Mouse (Mus musculus): Measurements from ENCODE around the gene Setdb1. TPM values are rescaled to one million over a fixed set of nuclear protein-coding genes. Genes with fewer than 3 reads are reported as not detected.

Gene Setdb1
- total and polyA plus RNA-seq, 3 experiments: 33.7 to 49.5 (median 43.2) TPM

DNA sequence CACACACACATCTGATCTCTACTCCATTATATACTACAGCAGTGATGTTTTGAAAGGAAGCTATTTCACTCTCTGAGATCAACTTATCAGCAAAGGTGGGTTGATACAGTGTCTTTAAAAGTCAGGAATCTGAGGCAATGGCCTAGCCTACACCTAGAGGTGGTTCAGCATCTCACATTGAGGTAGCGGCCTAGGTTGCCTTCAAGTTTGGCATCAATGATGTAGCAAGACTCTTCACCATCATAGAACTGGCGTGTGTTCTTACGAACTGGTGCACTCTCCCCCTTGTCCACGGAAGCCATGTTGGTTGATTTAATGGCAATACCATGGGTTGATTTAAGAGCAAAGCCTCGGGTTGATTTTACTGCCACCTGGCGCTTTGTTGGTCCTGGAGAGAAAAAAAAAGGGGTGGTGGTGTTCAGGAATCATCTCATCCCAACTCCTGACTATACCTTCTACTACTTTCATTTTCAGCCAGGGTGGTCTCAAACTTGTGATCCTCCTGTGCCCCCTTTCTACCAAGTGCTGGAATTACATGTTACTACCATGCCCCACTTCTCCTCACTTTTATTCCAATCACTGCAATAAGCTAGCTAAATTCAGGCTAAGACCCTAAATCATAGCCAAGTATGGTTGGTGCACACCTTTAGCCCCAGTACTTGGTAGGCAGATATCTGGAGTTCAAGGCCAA lies 32.4 kb downstream of the Setdb1 start:
- peaks cover 0 to 10% of the 10 kb centered on the region in 2 experiments; a peak in 2 of 4 replicates for H3K4me1 ChIP-seq (ENCODE audit: control insufficient read depth in 1 of 2, insufficient read depth in 2 of 2)
- no peak for TF ChIP-seq KAT2A (IDR thresholded peaks at IDR 0.05; ENCODE audit: insufficient replicate concordance, low read length)
- TF ChIP-seq PAX5 (IDR thresholded peaks at IDR 0.05; ENCODE audit: low read length): no peak
- TF ChIP-seq RAD21 (IDR thresholded peaks at IDR 0.05; ENCODE audit: low read depth, low read length): peak; percentile 30
- TF ChIP-seq MYC (IDR thresholded peaks at IDR 0.05; ENCODE audit: low read depth, low read length): no peak
- TF ChIP-seq ETS1 (conservative IDR thresholded peaks at IDR 0.05; ENCODE audit: low read depth, low read length): no peak
- no peak for TF ChIP-seq SMC3 (IDR thresholded peaks at IDR 0.05; ENCODE audit: low read depth, low read length)
- peak in 1 of 2 experiments; percentile 51; a peak in 2 of 4 replicates for TF ChIP-seq CTCF (conservative IDR thresholded peaks at IDR 0.05 in 1 of 2, IDR thresholded peaks at IDR 0.05 in 1 of 2; ENCODE audit: low read depth in 2 of 2, low read length in 2 of 2)
- H3K9me3 ChIP-seq (replicated peaks; ENCODE audit: low read length): no peaks in the 10 kb centered on the region
- H3K9ac ChIP-seq (ENCODE audit: insufficient read depth, low read depth): no peak overlapping the region
- in situ Hi-C loops (cut with MboI; ENCODE audit: low pct_ligation_motif_present, low pct_unique_long_range_greater_than_20kb, low sequenced_read_pairs): no loop called here
- no peaks in the 10 kb centered on the region for H3K27me3 ChIP-seq (replicated peaks)
- H3K4me3 ChIP-seq (replicated peaks in 1 of 3; ENCODE audit: low read depth in 2 of 3, low read length in 2 of 3, poor library complexity in 1 of 3): no peak overlapping the region
- no peak overlapping the region for H3K27ac ChIP-seq (ENCODE audit: insufficient read depth, low read depth)
- no peak overlapping the region for H3K4me2 ChIP-seq (ENCODE audit: insufficient read depth, low read depth, poor library complexity, severe bottlenecking)
- dilution Hi-C loops (cut with MboI; ENCODE audit: extremely low pct_ligation_motif_present, extremely low pct_unique_long_range_greater_than_20kb, low sequenced_read_pairs): no loop called here
- no peak for DNase-seq (ENCODE audit: extremely low read depth)
- peaks cover 83 to 99% of the 10 kb centered on the region in 2 experiments for H3K36me3 ChIP-seq (replicated peaks in 1 of 2; ENCODE audit: control insufficient read depth in 1 of 2, insufficient read depth in 1 of 2, low read length in 1 of 2)
- peaks cover 5% of the 10 kb centered on the region for H3K79me2 ChIP-seq (replicated peaks; ENCODE audit: control insufficient read depth, extremely low read depth, insufficient read depth, poor library complexity, severe bottlenecking)

GRCm38 (mm10) chr3:95323429-95323828 lies 33.6 kb downstream of the Setdb1 start:
- dilution Hi-C loops (cut with MboI; ENCODE audit: extremely low pct_ligation_motif_present, extremely low pct_unique_long_range_greater_than_20kb, low sequenced_read_pairs): no loop called here

More at GRCm38 (mm10) chr3:95323429-95323828, 33.6 kb downstream of the Setdb1 start:
- peaks cover 9 to 20% of the 10 kb centered on the region in 2 experiments for H3K4me1 ChIP-seq (ENCODE audit: control insufficient read depth in 1 of 2, insufficient read depth in 2 of 2)
- H3K79me2 ChIP-seq (replicated peaks; ENCODE audit: control insufficient read depth, extremely low read depth, insufficient read depth, poor library complexity, severe bottlenecking): peaks cover 15% of the 10 kb centered on the region
- H3K4me2 ChIP-seq (ENCODE audit: insufficient read depth, low read depth, poor library complexity, severe bottlenecking): no peak overlapping the region
- H3K27ac ChIP-seq (ENCODE audit: insufficient read depth, low read depth): no peak overlapping the region
- no peak for DNase-seq (ENCODE audit: extremely low read depth)
- no peaks in the 10 kb centered on the region for H3K27me3 ChIP-seq (replicated peaks)
- TF ChIP-seq RCOR1 (conservative IDR thresholded peaks at IDR 0.05; ENCODE audit: low read depth, low read length) (no peak), ZC3H11A (IDR thresholded peaks at IDR 0.05; ENCODE audit: low read depth, low read length) (no peak), USF1 (IDR thresholded peaks at IDR 0.05; ENCODE audit: low read depth, low read length) (no peak), ZKSCAN1 (IDR thresholded peaks at IDR 0.05; ENCODE audit: borderline replicate concordance, low read depth, low read length) (no peak), RAD21 (IDR thresholded peaks at IDR 0.05; ENCODE audit: low read depth, low read length) (no peak), ZNF384 (IDR thresholded peaks at IDR 0.05; ENCODE audit: low read depth, low read length) (no peak), HCFC1 (IDR thresholded peaks at IDR 0.05; ENCODE audit: low read depth, low read length) (no peak), MYC (IDR thresholded peaks at IDR 0.05; ENCODE audit: low read depth, low read length) (no peak), KAT2A (IDR thresholded peaks at IDR 0.05; ENCODE audit: insufficient replicate concordance, low read length) (no peak), CHD2 (IDR thresholded peaks at IDR 0.05; ENCODE audit: low read length) (no peak), NELFE (IDR thresholded peaks at IDR 0.05; ENCODE audit: low read depth, low read length) (no peak), MAZ (IDR thresholded peaks at IDR 0.05; ENCODE audit: low read depth, low read length) (no peak), JUN (IDR thresholded peaks at IDR 0.05; ENCODE audit: insufficient read depth, low read depth, low read length) (no peak), SMC3 (IDR thresholded peaks at IDR 0.05; ENCODE audit: low read depth, low read length) (no peak), IRF4 (IDR thresholded peaks at IDR 0.05; ENCODE audit: low read depth, low read length) (no peak), E2F4 (IDR thresholded peaks at IDR 0.05; ENCODE audit: insufficient replicate concordance, low read depth, low read length) (no peak), PAX5 (IDR thresholded peaks at IDR 0.05; ENCODE audit: low read length) (no peak), MAFK (IDR thresholded peaks at IDR 0.05; ENCODE audit: insufficient replicate concordance, low read length) (no peak)
- no peaks in the 10 kb centered on the region for H3K9me3 ChIP-seq (replicated peaks; ENCODE audit: low read length)
- no peak overlapping the region for H3K4me3 ChIP-seq (replicated peaks in 1 of 3; ENCODE audit: low read depth in 2 of 3, low read length in 2 of 3, poor library complexity in 1 of 3)
- in situ Hi-C loops (cut with MboI; ENCODE audit: low pct_ligation_motif_present, low pct_unique_long_range_greater_than_20kb, low sequenced_read_pairs): no loop called here
- no peak overlapping the region for H3K9ac ChIP-seq (ENCODE audit: insufficient read depth, low read depth)
- peaks cover 81 to 98% of the 10 kb centered on the region in 2 experiments for H3K36me3 ChIP-seq (replicated peaks in 1 of 2; ENCODE audit: control insufficient read depth in 1 of 2, insufficient read depth in 1 of 2, low read length in 1 of 2)
